Mouse (Mus musculus): ENCODE data around the gene Nostrin. TPM values are rescaled to one million over a fixed set of nuclear protein-coding genes. Genes with fewer than 3 reads are reported as not detected.
A peak's percentile ranks its signal among the peaks of the same experiment; 100 is the strongest.

Nostrin gene
- polyA plus RNA-seq, 1 experiment from 2014 or later = 1.0 TPM

- WGBS = 86% methylated on average over 5 of the region's 5 CpGs
- no peak for DNase-seq (ENCODE audit: extremely low spot score, low spot score)
- Histone ChIP-seq H3K27me3 (ENCODE audit: poor library complexity, severe bottlenecking) (no peaks in the 10 kb centered on the region), H3K4me1 (no peaks in the 10 kb centered on the region), H3K36me3 (replicated peaks) (peaks cover 7% of the 10 kb centered on the region), H3K9me3 (0 out of 2 replicates have a peak, but pooled peaks cover 6% of the 10 kb centered on the region), H3K27ac (no peak overlapping the region), H3K4me3 (no peak overlapping the region)
Measured at GRCm38 (mm10) chr2:69112609-69113008, 23.0 kb upstream of the Nostrin start.

GRCm38 (mm10) chr2:69113829-69114547 lies 21.6 kb upstream of the Nostrin start:
- Histone ChIP-seq H3K4me3 (no peak overlapping the region), H3K36me3 (replicated peaks) (peaks cover 7% of the 10 kb centered on the region), H3K27me3 (ENCODE audit: poor library complexity, severe bottlenecking) (no peaks in the 10 kb centered on the region), H3K9me3 (0 out of 2 replicates have a peak, but pooled peaks cover 6% of the 10 kb centered on the region), H3K4me1 (no peaks in the 10 kb centered on the region), H3K27ac (no peak overlapping the region)
- WGBS = 92% methylated on average over 10 of the region's 10 CpGs
- DNase-seq (ENCODE audit: extremely low spot score, low spot score) = no peak

DNA sequence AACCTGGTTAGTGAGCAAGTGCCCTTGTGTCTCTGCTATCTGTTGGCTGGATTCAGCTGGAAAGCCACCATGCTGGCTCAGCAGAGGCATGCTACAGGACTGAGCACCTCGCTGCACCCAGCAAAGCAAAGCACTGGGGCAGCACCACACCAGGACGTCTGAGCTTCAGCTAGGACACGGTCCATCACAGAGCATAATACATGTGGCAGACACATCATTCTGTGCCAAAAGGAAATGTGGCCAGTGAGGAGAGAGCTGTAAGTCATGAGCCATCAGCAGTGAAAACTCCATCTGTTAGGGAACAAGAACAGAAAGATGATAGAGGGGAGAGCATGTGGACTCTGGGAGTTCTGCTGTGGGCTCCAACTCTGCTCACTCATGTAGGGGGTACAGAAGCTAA lies 19.7 kb upstream of the Nostrin start:
- Histone ChIP-seq H3K4me1 (no peaks in the 10 kb centered on the region), H3K4me3 (no peak overlapping the region), H3K27me3 (ENCODE audit: poor library complexity, severe bottlenecking) (no peaks in the 10 kb centered on the region), H3K9me3 (0 out of 2 replicates have a peak, but pooled peaks cover 6% of the 10 kb centered on the region), H3K36me3 (replicated peaks) (peaks cover 7% of the 10 kb centered on the region), H3K27ac (no peak overlapping the region)
- WGBS = 93% methylated on average over 3 of the region's 3 CpGs
- no peak for DNase-seq (ENCODE audit: extremely low spot score, low spot score)

DNA sequence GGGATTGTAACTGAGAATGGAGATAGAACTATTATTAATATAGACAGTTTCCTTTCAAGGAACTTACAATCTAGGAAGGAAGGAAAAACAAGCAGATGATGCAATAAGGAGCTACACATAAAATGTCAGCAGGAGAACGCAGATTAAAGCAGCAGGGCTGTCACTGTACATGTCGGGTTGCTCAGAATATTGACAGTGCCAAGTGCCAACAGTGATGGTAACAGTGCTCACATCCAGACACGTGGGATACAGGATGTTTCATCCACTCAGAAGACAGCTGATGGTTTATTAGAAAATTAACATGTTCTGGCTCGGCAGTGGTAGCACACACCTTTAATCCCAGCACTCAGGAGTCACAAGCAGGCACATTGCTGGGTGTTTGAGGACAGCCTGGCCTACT lies 18.8 kb upstream of the Nostrin start:
- Histone ChIP-seq H3K27me3 (ENCODE audit: poor library complexity, severe bottlenecking) (no peaks in the 10 kb centered on the region), H3K4me1 (no peaks in the 10 kb centered on the region), H3K36me3 (replicated peaks) (peaks cover 7% of the 10 kb centered on the region), H3K4me3 (no peak overlapping the region), H3K27ac (no peak overlapping the region), H3K9me3 (0 out of 2 replicates have a peak, but pooled peaks cover 6% of the 10 kb centered on the region)
- no peak for DNase-seq (ENCODE audit: extremely low spot score, low spot score)
- WGBS = 86% methylated on average over 4 of the region's 4 CpGs

DNA sequence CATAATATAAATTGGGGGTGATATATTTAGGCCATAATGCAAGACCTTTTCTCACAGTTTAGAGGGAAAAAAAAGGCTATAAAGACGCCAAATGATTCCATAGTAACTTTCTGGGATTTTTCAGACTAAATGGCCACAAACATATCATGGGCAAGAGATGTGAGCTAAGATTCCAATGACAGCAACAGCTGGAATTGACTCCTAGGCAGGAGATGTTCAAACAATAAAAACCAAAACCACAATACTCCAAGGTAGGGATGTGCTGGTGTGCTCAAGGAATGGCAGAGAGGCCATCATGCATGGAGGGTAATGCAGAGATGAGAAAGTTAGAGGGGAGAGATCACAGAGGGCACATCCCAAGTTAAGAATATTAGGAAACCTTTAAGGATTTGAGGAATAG lies 16.6 kb upstream of the Nostrin start:
- Histone ChIP-seq H3K9me3 (0 out of 2 replicates have a peak, but pooled peaks cover 6% of the 10 kb centered on the region), H3K27me3 (ENCODE audit: poor library complexity, severe bottlenecking) (no peaks in the 10 kb centered on the region), H3K4me3 (no peak overlapping the region), H3K4me1 (no peaks in the 10 kb centered on the region), H3K27ac (no peak overlapping the region), H3K36me3 (replicated peaks) (peaks cover 7% of the 10 kb centered on the region)
- DNase-seq (ENCODE audit: extremely low spot score, low spot score) = no peak
- WGBS = 84% methylated on average over 1 of the region's 1 CpGs

GRCm38 (mm10) chr2:69119718-69120117 lies 15.9 kb upstream of the Nostrin start:
- WGBS = 80% methylated on average over 2 of the region's 2 CpGs

DNA sequence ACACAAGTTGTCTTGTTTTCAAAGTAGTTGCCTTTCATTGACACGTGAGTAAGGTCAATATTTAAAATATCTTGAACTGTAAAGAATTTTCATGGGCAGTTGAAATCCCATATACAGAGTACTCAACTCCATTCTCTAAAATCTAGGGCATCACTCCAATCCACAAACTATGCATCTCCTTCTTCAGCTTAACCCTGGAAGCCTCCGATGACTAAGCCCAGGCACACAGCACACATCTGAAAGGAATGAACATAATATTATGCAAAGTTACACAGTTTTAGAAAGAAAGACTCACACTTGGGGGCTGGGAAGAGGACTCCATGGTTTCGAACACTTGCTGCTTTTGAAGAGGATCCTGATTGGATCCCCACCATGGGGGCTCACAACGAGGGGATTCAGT lies 13.9 kb upstream of the Nostrin start:
- Histone ChIP-seq H3K36me3 (replicated peaks) (no peaks in the 10 kb centered on the region), H3K9me3 (no peaks in the 10 kb centered on the region), H3K27me3 (ENCODE audit: poor library complexity, severe bottlenecking) (no peaks in the 10 kb centered on the region), H3K4me3 (no peak overlapping the region), H3K4me1 (peaks cover 6% of the 10 kb centered on the region), H3K27ac (no peak overlapping the region)
- WGBS = 89% methylated on average over 4 of the region's 4 CpGs
- no peak for DNase-seq (ENCODE audit: extremely low spot score, low spot score)

More at GRCm38 (mm10) chr2:69119718-69120117, 15.9 kb upstream of the Nostrin start:
- no peak overlapping the region for H3K4me3 ChIP-seq
- DNase-seq (ENCODE audit: extremely low spot score, low spot score) = no peak
- H3K27me3 ChIP-seq (ENCODE audit: poor library complexity, severe bottlenecking) = no peaks in the 10 kb centered on the region
- no peak overlapping the region for H3K27ac ChIP-seq
- no peaks in the 10 kb centered on the region for H3K4me1 ChIP-seq
- H3K9me3 ChIP-seq = 0 out of 2 replicates have a peak, but pooled peaks cover 6% of the 10 kb centered on the region
- H3K36me3 ChIP-seq (replicated peaks) = peaks cover 7% of the 10 kb centered on the region

DNA sequence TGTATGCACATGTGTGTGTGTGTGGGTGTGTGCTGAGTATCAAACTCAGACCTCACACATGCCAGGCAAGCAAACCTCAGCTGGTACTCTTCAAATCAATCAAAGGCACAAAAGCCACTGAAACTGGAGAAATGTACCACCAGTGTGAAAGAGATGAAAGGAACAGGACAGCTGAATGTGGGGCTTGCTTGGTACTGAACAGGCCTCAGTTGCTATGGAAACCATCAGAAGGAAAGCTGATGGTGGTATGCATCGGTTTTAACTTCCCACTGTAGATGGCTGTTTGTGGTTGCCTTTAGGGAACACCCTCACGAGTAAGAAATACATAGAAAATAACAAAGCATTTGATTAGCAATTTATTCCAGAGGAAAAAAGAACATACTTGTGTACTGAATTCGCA lies 10.2 kb upstream of the Nostrin start:
- no peak for DNase-seq (ENCODE audit: extremely low spot score, low spot score)
- 76% methylated on average over 3 of the region's 3 CpGs for WGBS
- no peak overlapping the region for H3K4me3 ChIP-seq
- no peak overlapping the region for H3K27ac ChIP-seq
- no peaks in the 10 kb centered on the region for H3K27me3 ChIP-seq (ENCODE audit: poor library complexity, severe bottlenecking)
- no peaks in the 10 kb centered on the region for H3K9me3 ChIP-seq
- no peaks in the 10 kb centered on the region for H3K36me3 ChIP-seq (replicated peaks)
- peaks cover 19% of the 10 kb centered on the region for H3K4me1 ChIP-seq

DNA sequence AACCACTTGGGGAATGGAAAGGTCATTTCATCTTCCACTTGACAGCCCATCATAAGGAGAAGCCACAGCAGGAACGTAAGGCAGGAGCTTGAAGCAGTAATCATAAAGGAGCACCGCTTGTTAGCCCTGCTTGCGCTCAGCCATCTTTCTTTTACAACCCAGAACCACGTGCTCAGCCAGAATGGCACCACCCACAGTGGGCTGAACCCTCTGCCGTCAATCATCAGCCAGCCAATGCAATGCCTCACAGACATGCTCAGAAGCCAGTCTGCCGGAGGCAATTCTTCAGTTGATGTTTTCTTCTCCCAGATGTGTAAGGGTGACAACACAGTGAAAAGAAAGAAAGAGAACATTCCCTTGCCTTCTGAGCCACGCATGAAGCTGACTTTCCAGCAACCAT lies 7.3 kb upstream of the Nostrin start:
- no peaks in the 10 kb centered on the region for H3K27me3 ChIP-seq (ENCODE audit: poor library complexity, severe bottlenecking)
- H3K27ac ChIP-seq = no peak overlapping the region
- no peak for DNase-seq (ENCODE audit: extremely low spot score, low spot score)
- WGBS = 90% methylated on average over 7 of the region's 7 CpGs
- H3K9me3 ChIP-seq = no peaks in the 10 kb centered on the region
- H3K4me1 ChIP-seq = peaks cover 24% of the 10 kb centered on the region
- no peaks in the 10 kb centered on the region for H3K36me3 ChIP-seq (replicated peaks)
- no peak overlapping the region for H3K4me3 ChIP-seq

GRCm38 (mm10) chr2:69128921-69129395 lies 6.6 kb upstream of the Nostrin start:
- peak; percentile 39 for DNase-seq (ENCODE audit: extremely low spot score, low spot score)
- WGBS = 38% methylated on average over 10 of the region's 10 CpGs
- H3K27ac ChIP-seq = peak overlapping the region; percentile 65; the same call in 1 of the 2 replicates
- H3K9me3 ChIP-seq = no peaks in the 10 kb centered on the region
- no peaks in the 10 kb centered on the region for H3K36me3 ChIP-seq (replicated peaks)
- H3K27me3 ChIP-seq (ENCODE audit: poor library complexity, severe bottlenecking) = no peaks in the 10 kb centered on the region
- peaks cover 24% of the 10 kb centered on the region for H3K4me1 ChIP-seq
- no peak overlapping the region for H3K4me3 ChIP-seq

GRCm38 (mm10) chr2:69129425-69130210 lies 6.0 kb upstream of the Nostrin start:
- no peak for DNase-seq (ENCODE audit: extremely low spot score, low spot score)

DNA sequence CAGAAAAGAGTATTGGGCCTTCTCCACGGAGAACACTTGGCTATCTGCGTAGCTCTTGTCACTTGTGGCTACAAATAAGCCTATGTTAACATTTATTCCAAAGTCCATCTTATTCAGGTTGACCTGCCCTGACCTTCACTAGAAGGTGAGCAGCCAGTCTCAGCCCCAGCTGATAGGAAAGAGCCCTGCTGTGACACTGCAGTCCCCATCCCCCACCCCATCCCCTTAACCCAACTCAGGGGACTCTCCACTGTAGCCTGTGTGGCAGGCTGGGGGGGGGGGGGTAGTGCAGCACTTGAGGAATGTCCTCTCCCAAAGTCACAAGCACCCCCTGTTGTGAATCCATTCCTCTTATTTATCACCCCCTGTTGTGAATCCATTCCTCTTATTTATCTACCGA lies 3.6 kb upstream of the Nostrin start:
- no peaks in the 10 kb centered on the region for H3K27me3 ChIP-seq (ENCODE audit: poor library complexity, severe bottlenecking)
- 71% methylated on average over 3 of the region's 3 CpGs for WGBS
- H3K4me1 ChIP-seq = peaks cover 18% of the 10 kb centered on the region
- no peaks in the 10 kb centered on the region for H3K9me3 ChIP-seq
- no peak for DNase-seq (ENCODE audit: extremely low spot score, low spot score)
- H3K4me3 ChIP-seq = no peak overlapping the region
- no peaks in the 10 kb centered on the region for H3K36me3 ChIP-seq (replicated peaks)
- no peak overlapping the region for H3K27ac ChIP-seq

More at GRCm38 (mm10) chr2:69129425-69130210, 6.0 kb upstream of the Nostrin start:
- no peaks in the 10 kb centered on the region for H3K36me3 ChIP-seq (replicated peaks)
- no peak overlapping the region for H3K27ac ChIP-seq
- H3K4me1 ChIP-seq = peaks cover 24% of the 10 kb centered on the region
- 79% methylated on average over 7 of the region's 7 CpGs for WGBS
- H3K27me3 ChIP-seq (ENCODE audit: poor library complexity, severe bottlenecking) = no peaks in the 10 kb centered on the region
- H3K9me3 ChIP-seq = no peaks in the 10 kb centered on the region
- no peak overlapping the region for H3K4me3 ChIP-seq

All from forebrain, embryonic 10.5 days (tissue).